Mouse (Mus musculus): ENCODE measurements around the gene Gm17364. TPM values are rescaled to one million over a fixed set of nuclear protein-coding genes. Genes with fewer than 3 reads are reported as not detected.

Gene Gm17364
- polyA plus RNA-seq (2012; rRNA removed) = not detected in 2 replicates

GRCm38 (mm10) chr13:41273927-41274650 lies at the start of gene Gm17364:
Gm17364 (minus strand) TSS chr13:41273977.
- no peaks in the 10 kb centered on the region for H3K4me1 ChIP-seq (ENCODE audit: control insufficient read depth, insufficient read depth, low read length)
- no peak within 1 kb of the TSS for H3K27ac ChIP-seq (ENCODE audit: insufficient read depth, low read length)
- H3K4me3 ChIP-seq (ENCODE audit: insufficient read depth, low read length) = no peak within 1 kb of the TSS
- TF ChIP-seq CTCF (IDR thresholded peaks at IDR 0.05; ENCODE audit: extremely low read depth, insufficient read depth, low read length) (no peak), POLR2A (IDR thresholded peaks at IDR 0.05; ENCODE audit: extremely low read depth, insufficient read depth, low read length) (no peak)

- Histone ChIP-seq H3K27ac (ENCODE audit: insufficient read depth, low read length) (no peak overlapping the region), H3K4me1 (ENCODE audit: control insufficient read depth, insufficient read depth, low read length) (peaks cover 1% of the 10 kb centered on the region; the same call in 1 of the 2 replicates), H3K4me3 (ENCODE audit: insufficient read depth, low read length) (no peak overlapping the region)
- TF ChIP-seq POLR2A (IDR thresholded peaks at IDR 0.05; ENCODE audit: extremely low read depth, insufficient read depth, low read length) (no peak), CTCF (IDR thresholded peaks at IDR 0.05; ENCODE audit: extremely low read depth, insufficient read depth, low read length) (no peak)
Measured at GRCm38 (mm10) chr13:41321433-41321832, 47.7 kb upstream of the Gm17364 start.

DNA sequence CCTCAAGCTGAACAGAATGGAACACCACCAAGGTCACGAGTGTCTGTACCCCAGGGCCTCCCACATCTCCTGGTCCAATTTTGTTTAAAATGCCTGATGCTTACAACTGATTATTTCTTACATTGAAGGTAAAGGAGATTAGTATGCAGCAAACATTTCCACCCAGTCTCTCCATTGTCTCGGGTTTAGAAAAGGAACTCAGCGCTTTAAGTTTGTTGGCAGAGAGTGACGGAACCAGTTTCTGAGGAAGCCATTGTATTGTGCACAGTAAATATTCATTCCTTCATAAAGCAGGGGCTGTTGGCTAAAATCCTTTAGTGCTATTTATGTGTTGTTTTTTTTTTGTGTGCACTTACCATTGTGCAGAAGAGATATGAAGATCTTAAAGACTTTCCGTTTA lies 47.0 kb upstream of the Gm17364 start:
- peaks cover 1% of the 10 kb centered on the region; the same call in 1 of the 2 replicates for H3K4me1 ChIP-seq (ENCODE audit: control insufficient read depth, insufficient read depth, low read length)
- no peak overlapping the region for H3K4me3 ChIP-seq (ENCODE audit: insufficient read depth, low read length)
- TF ChIP-seq CTCF (IDR thresholded peaks at IDR 0.05; ENCODE audit: extremely low read depth, insufficient read depth, low read length) = no peak
- no peak for TF ChIP-seq POLR2A (IDR thresholded peaks at IDR 0.05; ENCODE audit: extremely low read depth, insufficient read depth, low read length)
- H3K27ac ChIP-seq (ENCODE audit: insufficient read depth, low read length) = no peak overlapping the region

- no peak for TF ChIP-seq POLR2A (IDR thresholded peaks at IDR 0.05; ENCODE audit: extremely low read depth, insufficient read depth, low read length)
- peak; percentile 82 for TF ChIP-seq CTCF (IDR thresholded peaks at IDR 0.05; ENCODE audit: extremely low read depth, insufficient read depth, low read length)
- Histone ChIP-seq H3K27ac (ENCODE audit: insufficient read depth, low read length) (no peak overlapping the region), H3K4me3 (ENCODE audit: insufficient read depth, low read length) (no peak overlapping the region), H3K4me1 (ENCODE audit: control insufficient read depth, insufficient read depth, low read length) (no peaks in the 10 kb centered on the region)
Measured at GRCm38 (mm10) chr13:41302716-41303115, 28.9 kb upstream of the Gm17364 start.

DNA sequence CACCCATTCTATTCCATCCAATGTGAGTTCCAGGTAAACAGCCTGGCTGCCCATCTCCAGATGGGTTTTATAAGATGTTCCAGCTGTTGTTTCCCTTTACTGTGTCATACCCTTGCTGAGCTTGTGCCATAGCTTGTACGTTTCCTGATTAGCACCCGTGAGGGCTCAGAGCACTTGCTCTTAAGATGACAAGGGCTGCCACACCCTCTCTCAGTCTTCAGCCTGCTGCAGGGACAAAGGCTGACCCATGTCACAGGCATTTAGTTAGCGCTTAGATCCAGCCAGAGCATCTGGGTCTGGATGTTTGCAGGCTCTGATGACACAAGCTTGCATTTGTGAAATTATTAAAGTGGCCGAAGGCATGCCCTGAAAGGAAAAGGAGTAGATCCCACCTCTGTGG lies 26.3 kb upstream of the Gm17364 start:
- TF ChIP-seq CTCF (IDR thresholded peaks at IDR 0.05; ENCODE audit: extremely low read depth, insufficient read depth, low read length) (no peak), POLR2A (IDR thresholded peaks at IDR 0.05; ENCODE audit: extremely low read depth, insufficient read depth, low read length) (no peak)

DNA sequence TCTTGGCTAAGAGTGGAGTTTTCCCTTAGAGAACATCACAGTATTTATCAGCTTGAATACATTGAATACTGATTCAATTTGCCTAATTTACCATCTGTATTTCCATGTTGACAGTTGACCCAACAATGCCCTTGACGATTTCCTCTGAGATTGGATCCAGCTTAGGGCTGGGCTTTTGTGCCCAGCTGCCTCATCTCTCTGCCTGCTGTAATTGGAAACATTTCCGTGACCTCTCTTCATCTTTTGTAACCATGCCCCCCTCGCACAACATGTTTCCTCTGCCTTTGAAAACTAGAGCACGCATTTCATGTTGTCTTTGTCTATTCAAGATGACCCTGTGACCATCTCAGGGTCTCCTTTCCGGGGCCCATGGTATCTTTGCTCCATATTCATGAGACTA lies 25.2 kb upstream of the Gm17364 start:
- no peak overlapping the region for H3K27ac ChIP-seq (ENCODE audit: insufficient read depth, low read length)
- no peak overlapping the region for H3K4me3 ChIP-seq (ENCODE audit: insufficient read depth, low read length)
- no peaks in the 10 kb centered on the region for H3K4me1 ChIP-seq (ENCODE audit: control insufficient read depth, insufficient read depth, low read length)
- TF ChIP-seq POLR2A (IDR thresholded peaks at IDR 0.05; ENCODE audit: extremely low read depth, insufficient read depth, low read length) (no peak), CTCF (IDR thresholded peaks at IDR 0.05; ENCODE audit: extremely low read depth, insufficient read depth, low read length) (no peak)

More for the DNA sequence above, 26.3 kb upstream of the Gm17364 start:
- no peak overlapping the region for H3K4me3 ChIP-seq (ENCODE audit: insufficient read depth, low read length)
- no peaks in the 10 kb centered on the region for H3K4me1 ChIP-seq (ENCODE audit: control insufficient read depth, insufficient read depth, low read length)
- H3K27ac ChIP-seq (ENCODE audit: insufficient read depth, low read length) = no peak overlapping the region

DNA sequence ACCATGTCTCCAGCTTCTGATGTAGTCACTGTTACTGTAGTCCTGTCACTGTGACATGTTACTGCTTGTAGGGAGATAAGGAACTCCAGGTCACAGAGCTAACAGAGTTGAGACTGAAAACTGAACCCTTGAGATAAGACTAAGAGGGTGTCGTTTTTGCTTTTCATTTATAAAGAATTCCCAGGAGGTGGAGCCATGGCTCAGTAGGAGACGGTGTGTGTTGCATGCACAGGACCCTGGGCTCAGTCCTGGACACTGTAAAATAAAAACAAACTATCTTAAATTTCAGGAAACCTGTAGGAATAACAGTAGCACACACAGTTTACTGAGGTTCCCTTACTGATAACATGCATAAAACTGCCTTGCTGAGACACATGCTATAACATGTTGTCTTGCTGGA lies 24.8 kb upstream of the Gm17364 start:
- TF ChIP-seq POLR2A (IDR thresholded peaks at IDR 0.05; ENCODE audit: extremely low read depth, insufficient read depth, low read length) (no peak), CTCF (IDR thresholded peaks at IDR 0.05; ENCODE audit: extremely low read depth, insufficient read depth, low read length) (no peak)
- no peaks in the 10 kb centered on the region for H3K4me1 ChIP-seq (ENCODE audit: control insufficient read depth, insufficient read depth, low read length)
- no peak overlapping the region for H3K27ac ChIP-seq (ENCODE audit: insufficient read depth, low read length)
- H3K4me3 ChIP-seq (ENCODE audit: insufficient read depth, low read length) = no peak overlapping the region

DNA sequence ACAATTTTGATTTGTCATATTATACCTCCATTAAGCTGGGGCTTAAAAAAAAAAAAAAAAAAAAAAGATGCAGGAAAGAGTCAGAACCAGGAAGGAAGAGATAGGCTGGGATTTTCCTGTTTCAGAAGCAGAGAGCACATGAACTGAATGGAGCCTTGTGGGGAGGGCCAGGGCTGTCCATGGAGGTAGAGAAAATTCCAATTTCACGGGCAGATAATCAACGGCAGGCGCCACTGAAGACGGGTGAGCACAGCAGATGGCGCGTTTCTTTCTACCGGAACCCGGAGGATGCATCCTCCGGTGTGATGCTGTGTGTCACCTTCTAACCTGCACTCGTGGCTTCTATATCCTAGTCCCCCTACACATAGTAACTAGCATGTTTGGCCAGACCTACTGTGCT lies 22.6 kb upstream of the Gm17364 start:
- H3K27ac ChIP-seq (ENCODE audit: insufficient read depth, low read length) = no peak overlapping the region
- H3K4me3 ChIP-seq (ENCODE audit: insufficient read depth, low read length) = no peak overlapping the region
- H3K4me1 ChIP-seq (ENCODE audit: control insufficient read depth, insufficient read depth, low read length) = no peaks in the 10 kb centered on the region
- TF ChIP-seq POLR2A (IDR thresholded peaks at IDR 0.05; ENCODE audit: extremely low read depth, insufficient read depth, low read length) = no peak
- TF ChIP-seq CTCF (IDR thresholded peaks at IDR 0.05; ENCODE audit: extremely low read depth, insufficient read depth, low read length) = no peak

DNA sequence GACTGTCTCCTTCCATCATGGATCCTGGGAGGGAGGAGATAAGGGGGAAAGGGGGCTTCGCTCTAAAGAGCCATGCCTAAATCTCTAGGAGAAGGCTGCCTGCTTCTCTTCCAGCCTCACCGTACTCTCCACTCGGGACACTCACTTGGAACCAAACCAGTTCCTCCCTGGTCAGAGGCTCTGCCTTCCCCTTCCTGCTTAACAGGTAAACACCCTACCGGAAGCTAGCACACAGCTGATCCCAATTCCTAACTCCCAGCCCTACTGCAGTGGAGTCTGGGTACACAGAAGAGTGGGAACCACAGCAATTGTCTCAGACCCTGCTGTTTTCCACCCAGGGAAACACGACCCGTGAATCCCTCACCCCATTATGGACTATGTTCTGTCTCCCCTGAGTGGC lies 22.1 kb upstream of the Gm17364 start:
- TF ChIP-seq CTCF (IDR thresholded peaks at IDR 0.05; ENCODE audit: extremely low read depth, insufficient read depth, low read length) (no peak), POLR2A (IDR thresholded peaks at IDR 0.05; ENCODE audit: extremely low read depth, insufficient read depth, low read length) (no peak)
- Histone ChIP-seq H3K4me1 (ENCODE audit: control insufficient read depth, insufficient read depth, low read length) (no peaks in the 10 kb centered on the region), H3K27ac (ENCODE audit: insufficient read depth, low read length) (no peak overlapping the region), H3K4me3 (ENCODE audit: insufficient read depth, low read length) (no peak overlapping the region)

DNA sequence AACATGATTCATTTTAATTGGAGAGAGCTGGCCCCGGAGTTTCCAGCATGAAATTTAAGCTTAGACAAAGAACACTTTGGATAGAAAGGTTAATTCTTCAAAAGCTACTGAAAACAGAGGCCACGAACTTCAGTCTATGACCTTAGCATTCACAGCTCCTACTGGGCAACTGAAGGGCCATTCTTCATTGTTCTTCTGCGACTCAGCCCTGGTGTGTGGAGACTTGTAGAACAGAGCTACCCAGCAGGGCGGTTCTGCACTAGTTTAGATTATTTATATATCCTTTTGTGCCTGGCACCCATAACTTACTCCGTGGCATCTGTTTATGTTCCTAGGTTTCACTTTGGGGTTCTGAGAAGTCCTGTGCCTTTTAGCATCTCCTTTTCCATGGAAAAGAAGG lies 19.8 kb upstream of the Gm17364 start:
- H3K4me1 ChIP-seq (ENCODE audit: control insufficient read depth, insufficient read depth, low read length) = no peaks in the 10 kb centered on the region

More for the DNA sequence above, 19.8 kb upstream of the Gm17364 start:
- no peak overlapping the region for H3K27ac ChIP-seq (ENCODE audit: insufficient read depth, low read length)
- H3K4me3 ChIP-seq (ENCODE audit: insufficient read depth, low read length) = no peak overlapping the region
- no peak for TF ChIP-seq POLR2A (IDR thresholded peaks at IDR 0.05; ENCODE audit: extremely low read depth, insufficient read depth, low read length)
- TF ChIP-seq CTCF (IDR thresholded peaks at IDR 0.05; ENCODE audit: extremely low read depth, insufficient read depth, low read length) = no peak

Measured in cortical plate, adult 2 months (tissue).